Mouse (Mus musculus): Measurements from ENCODE around the gene Rps15. TPM values are rescaled to one million over a fixed set of nuclear protein-coding genes. Genes with fewer than 3 reads are reported as not detected.
A peak's percentile ranks its signal among the peaks of the same experiment; 100 is the strongest.

Gene Rps15
- polyA plus RNA-seq, 1 experiment from 2014 or later = 708 TPM

DNA sequence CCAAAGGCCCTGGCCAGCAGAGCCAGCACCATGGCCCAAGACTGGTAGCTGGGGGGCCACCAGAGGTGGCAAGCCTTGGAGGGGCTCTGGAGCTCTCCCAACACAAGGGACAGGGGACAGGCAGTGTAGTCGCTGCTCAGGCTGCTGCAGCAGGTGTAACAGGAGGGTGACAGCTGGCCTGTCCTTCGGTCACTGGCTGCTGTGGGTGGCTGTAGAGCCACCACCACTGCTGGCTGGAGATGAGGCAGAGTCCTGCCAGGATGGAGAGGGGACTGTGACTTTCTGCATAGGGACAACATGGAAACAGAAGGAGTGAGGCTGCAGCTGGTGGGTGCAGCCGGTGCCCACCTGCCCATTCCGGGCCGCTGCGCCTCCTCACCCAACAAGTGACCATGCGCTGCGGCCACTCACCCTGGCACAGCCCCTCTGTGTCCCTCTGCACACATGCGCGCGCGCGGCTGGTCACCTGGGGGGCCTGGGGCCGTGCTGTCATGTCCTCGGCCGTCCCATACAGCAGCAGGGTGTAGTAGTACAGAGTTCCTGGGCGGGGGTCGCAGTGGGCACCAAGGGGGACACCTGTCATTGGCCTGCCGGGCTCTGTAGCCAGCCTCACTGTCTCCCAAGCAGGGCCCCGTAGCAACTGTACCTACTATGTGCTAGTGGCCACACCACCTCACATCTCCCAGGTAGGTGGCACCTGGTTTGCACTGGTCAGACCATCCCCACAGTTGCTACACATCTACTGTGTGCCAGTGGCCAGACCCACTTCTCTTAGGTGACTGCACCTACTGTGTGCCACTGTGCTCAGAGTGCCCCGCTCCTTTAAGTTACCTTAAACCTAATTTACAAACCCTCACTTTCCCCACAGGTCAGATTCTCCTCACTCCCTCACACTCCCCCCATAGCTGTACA, 29.7 kb downstream of the Rps15 start:
- Histone ChIP-seq H3K4me1 (replicated peaks; ENCODE audit: control insufficient read depth, insufficient read depth, low read length) (peaks cover 14% of the 10 kb centered on the region), H3K4me3 (ENCODE audit: low read depth, low read length) (no peak overlapping the region; the same call in 1 of the 2 replicates), H3K27ac (ENCODE audit: low read depth, low read length) (no peak overlapping the region), H3K36me3 (ENCODE audit: control insufficient read depth, insufficient read depth) (peaks cover 24% of the 10 kb centered on the region), H3K27me3 (replicated peaks; ENCODE audit: control insufficient read depth, insufficient read depth, low read length) (no peaks in the 10 kb centered on the region), H3K4me2 (replicated peaks; ENCODE audit: low read depth) (peak overlapping the region; percentile 97), H3K9ac (ENCODE audit: low read depth, low read length) (no peak overlapping the region), H3K9me3 (ENCODE audit: control insufficient read depth) (no peaks in the 10 kb centered on the region)
- no peak for TF ChIP-seq CTCF (IDR thresholded peaks at IDR 0.05; ENCODE audit: low read depth)
- ATAC-seq = no peak
- 92% methylated on average over 21 of the region's 21 CpGs for WGBS

DNA sequence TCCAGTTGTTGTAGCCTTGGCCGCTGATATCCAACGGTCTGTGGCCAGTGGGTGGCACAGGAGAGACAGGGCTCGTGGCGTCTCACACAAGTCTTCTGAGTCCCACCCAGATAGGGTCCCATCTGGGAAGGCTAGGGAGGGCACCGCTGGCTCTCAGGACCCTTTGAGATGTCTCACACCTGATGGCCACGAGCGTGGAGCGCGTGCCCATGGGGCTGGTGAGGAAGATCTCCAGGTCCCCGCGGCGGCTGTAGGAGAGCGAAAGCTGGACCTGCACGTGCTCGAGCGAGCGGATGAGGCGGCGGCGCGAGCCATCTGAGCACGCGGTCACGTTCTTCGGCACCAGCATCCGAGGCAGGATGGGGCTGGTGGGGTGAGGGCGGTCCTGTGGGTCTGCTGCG, 30.6 kb downstream of the Rps15 start:
- Histone ChIP-seq H3K9ac (ENCODE audit: low read depth, low read length) (peak overlapping the region; percentile 28; the same call in 1 of the 2 replicates), H3K36me3 (ENCODE audit: control insufficient read depth, insufficient read depth) (peaks cover 16% of the 10 kb centered on the region), H3K9me3 (ENCODE audit: control insufficient read depth) (no peaks in the 10 kb centered on the region), H3K4me2 (replicated peaks; ENCODE audit: low read depth) (peak overlapping the region; percentile 97), H3K27ac (ENCODE audit: low read depth, low read length) (peak overlapping the region; percentile 73), H3K27me3 (replicated peaks; ENCODE audit: control insufficient read depth, insufficient read depth, low read length) (no peaks in the 10 kb centered on the region), H3K4me1 (replicated peaks; ENCODE audit: control insufficient read depth, insufficient read depth, low read length) (peaks cover 14% of the 10 kb centered on the region), H3K4me3 (ENCODE audit: low read depth, low read length) (peak overlapping the region; percentile 47)
- ATAC-seq = peak; percentile 9
- 4% methylated on average over 28 of the region's 28 CpGs for WGBS
- TF ChIP-seq CTCF (IDR thresholded peaks at IDR 0.05; ENCODE audit: low read depth) = peak; percentile 56

DNA sequence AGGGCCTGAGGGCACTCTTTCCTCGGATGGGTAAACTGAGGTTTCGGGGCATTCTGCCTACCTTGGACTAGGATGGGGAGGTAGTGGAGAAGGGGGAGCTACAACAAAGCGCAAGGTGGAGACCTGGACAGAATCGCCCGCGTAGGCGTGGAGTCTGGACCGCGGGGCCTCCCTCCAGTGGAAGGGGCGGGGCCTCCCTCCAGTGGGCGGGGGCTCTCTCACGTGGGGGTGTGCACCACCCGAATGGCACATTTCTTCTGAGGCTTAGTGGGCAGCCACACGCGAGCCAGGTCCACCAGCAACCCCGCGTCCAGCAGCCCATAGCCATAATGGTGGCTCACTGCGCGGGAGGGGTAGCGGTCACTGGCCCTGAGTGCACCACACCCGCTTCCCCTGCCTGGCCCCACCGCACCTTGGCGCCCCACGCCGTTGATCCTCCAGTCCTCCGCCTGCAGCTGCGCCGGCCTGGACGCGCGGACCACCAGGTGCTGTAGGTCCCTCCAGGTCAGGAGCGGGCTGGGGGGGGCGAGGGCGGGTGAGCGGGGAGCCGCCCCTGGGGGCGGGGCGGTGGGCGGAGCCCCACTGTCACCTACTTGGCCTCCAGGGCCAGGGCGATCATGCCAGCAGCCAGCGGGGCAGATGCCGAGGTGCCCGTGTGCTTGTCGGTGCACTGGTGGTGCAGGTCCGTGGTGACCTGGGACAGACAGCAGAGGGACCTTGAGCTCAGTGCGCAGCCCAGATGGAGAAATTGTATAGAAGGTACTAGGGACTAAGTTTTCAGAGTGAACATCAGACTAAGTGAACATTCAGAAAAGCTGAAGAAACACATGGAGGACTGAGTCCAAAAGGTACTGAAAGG, 31.2 kb downstream of the Rps15 start:
- 1% methylated on average over 43 of the region's 46 CpGs for WGBS
- peaks cover 14% of the 10 kb centered on the region for H3K4me1 ChIP-seq (replicated peaks; ENCODE audit: control insufficient read depth, insufficient read depth, low read length)
- H3K36me3 ChIP-seq (ENCODE audit: control insufficient read depth, insufficient read depth) = peaks cover 10% of the 10 kb centered on the region
- H3K4me3 ChIP-seq (ENCODE audit: low read depth, low read length) = peak overlapping the region; percentile 47
- H3K27ac ChIP-seq (ENCODE audit: low read depth, low read length) = peak overlapping the region; percentile 73
- ATAC-seq = peak; percentile 43
- H3K27me3 ChIP-seq (replicated peaks; ENCODE audit: control insufficient read depth, insufficient read depth, low read length) = no peaks in the 10 kb centered on the region
- no peaks in the 10 kb centered on the region for H3K9me3 ChIP-seq (ENCODE audit: control insufficient read depth)
- peak overlapping the region; percentile 97 for H3K4me2 ChIP-seq (replicated peaks; ENCODE audit: low read depth)
- H3K9ac ChIP-seq (ENCODE audit: low read depth, low read length) = peak overlapping the region; percentile 28; the same call in 1 of the 2 replicates
- TF ChIP-seq CTCF (IDR thresholded peaks at IDR 0.05; ENCODE audit: low read depth) = no peak

DNA sequence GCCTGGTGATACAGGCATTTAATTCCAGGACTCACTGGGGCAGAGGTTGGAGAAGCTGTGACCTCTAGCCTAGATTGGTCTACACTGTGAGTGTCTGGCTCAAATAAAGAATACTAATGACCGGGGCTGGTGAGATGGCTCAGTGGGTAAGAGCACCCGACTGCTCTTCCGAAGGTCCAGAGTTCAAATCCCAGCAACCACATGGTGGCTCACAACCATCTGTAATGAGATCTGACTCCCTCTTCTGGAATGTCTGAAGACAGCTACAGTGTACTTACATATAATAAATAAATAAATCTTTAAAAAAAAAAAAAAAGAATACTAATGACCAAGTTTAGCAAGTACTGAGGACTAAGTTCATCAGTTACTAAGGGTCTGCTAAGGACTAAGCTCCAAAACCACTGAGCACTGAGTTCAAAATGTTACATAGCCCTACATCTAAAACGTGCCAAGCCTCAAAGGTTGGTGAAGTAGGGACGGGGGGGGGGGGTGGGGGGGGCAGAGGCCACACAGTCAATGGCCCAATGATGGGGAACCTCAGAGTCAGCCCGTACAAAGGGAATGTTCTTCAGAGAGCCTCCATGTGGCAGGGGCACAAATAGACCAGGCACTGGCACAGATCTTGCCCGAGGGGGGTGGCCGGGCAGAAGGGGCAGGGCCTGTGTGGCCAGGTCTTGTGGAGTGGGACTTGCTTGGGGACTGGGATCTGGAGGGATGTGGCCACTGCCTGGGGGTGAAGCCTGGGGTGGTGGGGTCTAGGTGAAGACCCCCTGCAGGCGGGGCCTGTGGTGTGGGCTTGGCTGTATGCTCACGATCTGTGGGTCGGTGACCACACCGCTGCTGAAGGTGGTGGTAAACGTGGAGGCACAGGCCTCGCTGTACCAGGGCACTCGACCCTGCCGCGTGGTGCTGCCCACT, 32.1 kb downstream of the Rps15 start:
- H3K4me3 ChIP-seq (ENCODE audit: low read depth, low read length) = peak overlapping the region; percentile 47
- WGBS = 54% methylated on average over 17 of the region's 17 CpGs
- H3K9me3 ChIP-seq (ENCODE audit: control insufficient read depth) = no peaks in the 10 kb centered on the region
- H3K36me3 ChIP-seq (ENCODE audit: control insufficient read depth, insufficient read depth) = 0 out of 2 replicates have a peak, but pooled peaks cover under 1% of the 10 kb centered on the region
- peak; percentile 8 for ATAC-seq
- H3K27ac ChIP-seq (ENCODE audit: low read depth, low read length) = peak overlapping the region; percentile 73
- H3K27me3 ChIP-seq (replicated peaks; ENCODE audit: control insufficient read depth, insufficient read depth, low read length) = no peaks in the 10 kb centered on the region
- H3K4me2 ChIP-seq (replicated peaks; ENCODE audit: low read depth) = peak overlapping the region; percentile 97
- peaks cover 9% of the 10 kb centered on the region for H3K4me1 ChIP-seq (replicated peaks; ENCODE audit: control insufficient read depth, insufficient read depth, low read length)
- no peak for TF ChIP-seq CTCF (IDR thresholded peaks at IDR 0.05; ENCODE audit: low read depth)
- no peak overlapping the region for H3K9ac ChIP-seq (ENCODE audit: low read depth, low read length)

DNA sequence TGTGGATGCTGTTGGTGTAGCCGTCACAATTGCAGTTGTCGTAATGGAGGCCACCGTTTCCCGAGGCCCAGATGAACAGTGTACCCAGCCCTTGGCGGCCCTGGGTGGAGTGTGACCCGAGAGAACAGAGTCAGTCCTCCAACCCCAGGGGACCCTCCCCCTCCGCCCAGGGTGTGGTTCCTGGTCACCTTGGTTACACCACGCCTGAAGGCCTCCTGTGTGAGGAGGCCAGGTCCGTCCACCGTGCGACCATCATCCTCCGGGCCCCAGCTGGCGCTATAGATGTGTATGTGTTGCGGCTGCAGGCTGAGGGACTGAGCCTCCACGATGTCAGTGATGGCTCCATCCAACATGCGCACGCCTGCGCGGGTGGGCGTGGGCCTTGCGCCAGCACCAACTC, 32.8 kb downstream of the Rps15 start:
- WGBS = 58% methylated on average over 21 of the region's 21 CpGs
- peaks cover 7% of the 10 kb centered on the region; the same call in 1 of the 2 replicates for H3K4me1 ChIP-seq (replicated peaks; ENCODE audit: control insufficient read depth, insufficient read depth, low read length)
- no peaks in the 10 kb centered on the region for H3K36me3 ChIP-seq (ENCODE audit: control insufficient read depth, insufficient read depth)
- no peaks in the 10 kb centered on the region for H3K9me3 ChIP-seq (ENCODE audit: control insufficient read depth)
- no peak overlapping the region for H3K4me3 ChIP-seq (ENCODE audit: low read depth, low read length)
- H3K9ac ChIP-seq (ENCODE audit: low read depth, low read length) = no peak overlapping the region
- no peak for TF ChIP-seq CTCF (IDR thresholded peaks at IDR 0.05; ENCODE audit: low read depth)
- H3K4me2 ChIP-seq (replicated peaks; ENCODE audit: low read depth) = peak overlapping the region; percentile 10; the same call in 1 of the 2 replicates
- no peak for ATAC-seq
- 0 out of 2 replicates have a peak overlapping the region, but pooled peaks have one; percentile 66 for H3K27ac ChIP-seq (ENCODE audit: low read depth, low read length)
- no peaks in the 10 kb centered on the region for H3K27me3 ChIP-seq (replicated peaks; ENCODE audit: control insufficient read depth, insufficient read depth, low read length)
